Mouse (Mus musculus) mature B cell (primary cell): Measurements from ENCODE around the gene Psen1.

Source experiments
- in situ Hi-C: fragments of 300-500 bp; cut with MboI; formaldehyde crosslinking; loops from 2 replicates; pipeline ENCODE4 v1.14.3; 2019

Gene Psen1

GRCm38 (mm10) chr12:83723037-83723436, 35.1 kb downstream of the Psen1 start:
- in situ Hi-C loops, result no loop called here

DNA sequence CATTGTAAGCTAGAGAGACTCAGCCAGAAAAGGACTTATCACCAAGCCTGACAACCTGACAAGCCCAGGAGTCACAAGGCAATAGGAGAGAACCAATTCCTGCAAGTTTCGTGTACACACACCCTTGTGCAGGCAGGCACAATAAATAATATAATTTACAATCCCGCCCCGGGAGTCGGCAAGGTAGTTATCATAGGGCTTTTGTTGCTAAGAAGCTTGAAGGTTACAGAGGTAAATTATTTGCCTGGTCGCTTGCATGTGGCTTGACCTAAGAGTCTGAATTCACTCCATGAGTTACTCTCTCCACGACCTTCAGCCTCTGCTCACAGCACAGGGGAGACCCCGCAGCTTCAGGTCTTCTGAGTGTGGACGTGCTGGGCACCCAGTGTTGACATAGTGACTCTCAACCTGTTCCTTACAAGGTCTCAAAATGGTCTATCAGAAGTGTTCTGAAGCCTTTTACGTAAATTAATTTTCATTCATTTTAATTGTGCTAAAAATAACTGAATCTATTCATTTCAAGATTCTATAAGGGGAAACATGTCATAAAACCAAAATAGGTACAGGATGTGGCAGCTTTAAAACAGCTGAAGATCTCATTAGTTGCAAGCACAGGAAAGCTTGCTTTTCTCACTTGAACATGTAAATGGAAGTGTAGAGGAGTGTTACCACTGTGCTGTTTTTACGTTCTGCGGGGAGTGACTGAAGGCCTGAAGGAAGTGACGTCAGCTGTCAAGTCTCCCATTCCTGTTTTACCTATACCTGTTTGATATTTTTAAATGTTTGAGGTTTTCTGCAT, 38.8 kb downstream of the Psen1 start:
- in situ Hi-C loops, result no loop called here

DNA sequence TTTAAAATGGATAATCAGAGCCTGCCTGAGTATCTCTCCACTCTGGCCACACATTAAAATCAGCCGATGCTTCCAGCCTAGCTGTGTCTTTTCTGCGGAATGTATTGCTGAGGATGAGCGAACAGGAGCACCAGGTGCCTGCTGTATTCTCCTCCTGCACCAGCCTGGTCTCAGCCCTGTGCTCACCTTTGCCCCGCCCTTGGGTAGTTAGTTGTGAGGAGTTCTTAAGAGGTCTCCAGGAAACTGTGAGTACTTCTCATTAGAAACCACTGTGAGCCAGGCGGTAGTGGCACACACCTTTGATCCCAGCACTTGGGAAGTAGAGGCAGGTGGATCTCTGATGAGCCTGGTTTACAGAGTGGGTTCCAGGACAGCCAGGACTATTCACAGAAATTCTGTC, 44.3 kb downstream of the Psen1 start:
- in situ Hi-C loops, result no loop called here

DNA sequence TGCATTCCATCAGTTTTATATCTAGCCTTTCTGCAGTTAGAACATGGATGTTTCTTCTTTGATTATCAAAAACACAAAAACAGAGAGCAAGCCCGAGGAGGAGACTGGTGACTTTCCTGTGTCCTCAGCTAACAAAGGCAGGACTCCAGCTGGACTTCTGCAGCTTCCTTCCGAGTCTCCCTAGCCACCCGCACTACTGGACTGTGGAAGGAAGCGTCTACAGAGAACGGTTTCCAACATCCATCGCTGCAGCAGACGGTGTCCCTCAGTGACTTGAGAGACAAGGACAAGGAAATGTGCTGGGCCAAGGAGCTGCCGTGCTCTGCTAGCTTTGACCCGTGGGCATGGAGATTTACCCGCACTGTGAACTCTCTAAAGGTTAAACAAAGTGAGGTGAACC, 46.1 kb downstream of the Psen1 start:
- in situ Hi-C loops, result no loop called here

- in situ Hi-C loops, result no loop called here
Observed at GRCm38 (mm10) chr12:83736236-83736635, 48.3 kb downstream of the Psen1 start.

GRCm38 (mm10) chr12:83738651-83739050, 50.7 kb downstream of the Psen1 start:
- in situ Hi-C loops, result no loop called here

DNA sequence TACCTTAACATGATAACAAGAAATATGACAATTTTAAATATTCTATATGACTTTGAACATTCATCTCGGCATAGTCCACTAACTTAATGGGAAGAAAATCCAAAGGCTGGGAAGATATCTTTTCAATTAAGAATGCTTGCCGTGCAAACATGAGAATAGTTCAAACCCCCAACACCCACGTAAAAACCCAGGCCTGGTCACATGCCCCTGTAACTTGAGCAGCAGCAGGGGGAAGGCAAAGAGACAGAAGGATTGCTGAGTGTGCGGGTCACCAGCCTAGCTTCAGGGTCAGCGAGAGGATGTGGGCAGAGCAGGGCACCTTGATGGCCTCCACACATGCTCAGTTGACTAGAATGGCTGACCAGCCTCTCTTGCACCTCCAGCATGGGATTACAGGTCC, 53.8 kb downstream of the Psen1 start:
- in situ Hi-C loops, result no loop called here

DNA sequence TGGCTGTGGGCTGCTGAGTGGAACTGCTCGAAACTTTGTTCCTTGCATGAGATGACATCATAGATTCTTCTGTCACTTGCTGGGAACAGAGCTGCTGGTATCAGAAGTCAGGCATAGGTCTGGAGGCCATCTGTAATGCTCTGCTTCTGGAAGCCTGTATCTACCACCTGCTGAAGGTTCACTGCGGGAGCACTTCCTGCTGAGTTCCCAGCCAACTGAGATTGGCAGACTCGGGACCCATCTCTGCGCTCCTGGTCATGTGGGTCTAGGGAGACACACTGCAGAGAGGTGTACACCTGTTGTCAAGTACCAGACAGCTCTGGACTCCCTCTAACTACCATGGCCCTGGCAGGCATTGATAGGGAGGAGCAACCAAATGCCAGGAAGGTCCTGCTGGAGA, 54.9 kb downstream of the Psen1 start:
- in situ Hi-C loops, result no loop called here

DNA sequence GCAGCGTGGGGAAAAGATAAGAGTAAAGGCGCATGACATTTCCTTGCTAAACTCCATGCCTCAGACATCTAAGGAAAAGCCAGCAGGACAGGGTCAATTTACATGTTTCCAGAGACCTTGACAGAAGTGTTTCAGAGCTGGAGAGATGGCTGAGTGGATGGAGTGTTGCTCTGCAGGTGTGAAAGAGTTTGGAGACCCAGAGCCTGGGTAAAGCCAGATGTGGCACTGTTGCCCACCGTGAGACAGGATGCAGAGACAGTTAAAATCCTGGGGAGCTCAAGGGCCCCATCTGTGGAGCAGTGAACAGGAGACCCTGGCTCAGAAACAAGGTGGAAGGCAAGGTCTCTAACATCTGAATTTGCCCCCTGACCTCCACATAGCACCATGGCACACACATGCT, 55.8 kb downstream of the Psen1 start:
- in situ Hi-C loops, result no loop called here

DNA sequence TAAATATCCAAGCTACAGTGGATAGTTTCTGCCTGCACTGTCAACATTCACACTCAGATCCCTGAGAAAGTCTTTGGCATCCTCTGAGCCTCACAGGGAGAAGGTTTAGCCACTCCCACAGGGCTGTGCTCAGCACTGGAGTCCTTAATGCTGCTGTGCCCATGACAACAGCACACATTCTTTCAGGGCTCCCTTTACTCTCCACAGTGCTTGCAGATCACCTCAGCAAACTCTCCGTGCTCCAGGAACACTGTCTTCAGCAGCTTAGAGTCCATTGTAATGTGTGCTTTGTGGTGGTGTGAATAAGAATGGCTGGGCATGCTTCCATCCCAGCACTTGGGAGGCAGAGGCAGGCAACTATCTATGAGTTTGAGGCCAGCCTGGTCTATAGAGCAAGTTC, 61.2 kb downstream of the Psen1 start:
- in situ Hi-C loops, result no loop called here

GRCm38 (mm10) chr12:83752495-83752894, 64.5 kb downstream of the Psen1 start:
- in situ Hi-C loops, result no loop called here

- in situ Hi-C loops, result no loop called here
Observed at GRCm38 (mm10) chr12:83758735-83759134, 70.8 kb downstream of the Psen1 start.

DNA sequence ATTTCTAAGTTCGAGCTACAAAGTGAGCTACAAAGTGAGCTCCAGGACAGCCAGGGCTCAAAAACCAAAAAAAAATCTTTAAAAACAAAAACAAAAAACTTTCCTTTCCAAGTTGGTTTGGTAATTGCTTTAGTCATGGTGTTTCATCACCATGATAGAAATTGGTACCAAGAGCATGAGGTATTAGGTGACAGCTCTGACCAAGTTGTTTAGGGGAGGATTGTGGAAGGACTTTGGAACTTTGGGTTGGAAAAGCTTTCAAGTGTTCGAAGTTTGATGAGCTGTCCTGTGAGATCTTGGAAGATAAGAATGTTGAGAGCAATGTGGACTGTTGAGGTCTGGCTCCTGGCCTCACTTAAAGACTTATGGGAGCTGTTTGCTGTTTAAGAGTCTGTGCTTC, 72.2 kb downstream of the Psen1 start:
- in situ Hi-C loops, result no loop called here

- in situ Hi-C loops, result no loop called here
Observed at GRCm38 (mm10) chr12:83762706-83763105, 74.8 kb downstream of the Psen1 start.

DNA sequence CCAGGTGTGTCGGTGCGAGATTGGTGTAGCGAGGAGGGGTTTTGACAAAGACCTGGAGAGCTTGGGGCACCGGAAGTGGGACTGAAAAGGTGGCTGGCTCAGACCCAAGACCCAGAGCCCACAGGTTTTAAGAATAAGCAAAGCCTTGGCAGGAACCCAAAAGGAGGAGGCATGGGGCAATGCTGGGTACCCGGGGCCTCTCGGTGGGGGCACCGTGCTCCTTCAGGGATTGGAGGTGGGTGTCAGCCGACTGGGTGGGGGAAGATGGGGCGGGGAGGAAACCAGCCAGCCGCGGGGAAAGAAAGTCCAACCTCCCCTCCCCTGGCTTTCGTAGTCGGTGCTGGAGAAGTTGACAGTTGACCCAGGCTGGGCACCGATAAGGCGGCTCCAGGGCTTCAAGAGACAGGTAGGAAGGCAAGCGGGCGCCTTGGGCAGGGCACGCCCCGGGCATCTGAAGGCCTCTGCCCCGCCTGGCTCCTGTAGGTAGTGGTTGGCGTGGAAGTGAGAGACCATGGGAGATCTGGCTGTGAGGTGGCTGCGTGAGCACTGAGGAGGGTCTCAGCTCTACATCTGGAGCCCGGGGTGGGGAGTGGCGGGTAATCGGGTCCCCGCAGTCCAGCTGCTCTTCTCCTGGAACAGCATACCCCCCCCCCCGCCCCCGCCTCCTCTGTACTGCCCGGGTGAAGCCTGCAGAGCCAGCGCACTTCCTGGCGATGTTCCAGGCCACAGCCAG, 75.5 kb downstream of the Psen1 start, which contains the start of gene Papln:
Gene Papln (plus strand): TSS at position 324 of the 733 bp plus-strand sequence.
- in situ Hi-C loops, result no loop called here

- in situ Hi-C loops, result no loop called here
Observed at GRCm38 (mm10) chr12:83764044-83764365, 76.1 kb downstream of the Psen1 start.

- in situ Hi-C loops, result no loop called here
Observed at GRCm38 (mm10) chr12:83764519-83764918, 76.6 kb downstream of the Psen1 start.

DNA sequence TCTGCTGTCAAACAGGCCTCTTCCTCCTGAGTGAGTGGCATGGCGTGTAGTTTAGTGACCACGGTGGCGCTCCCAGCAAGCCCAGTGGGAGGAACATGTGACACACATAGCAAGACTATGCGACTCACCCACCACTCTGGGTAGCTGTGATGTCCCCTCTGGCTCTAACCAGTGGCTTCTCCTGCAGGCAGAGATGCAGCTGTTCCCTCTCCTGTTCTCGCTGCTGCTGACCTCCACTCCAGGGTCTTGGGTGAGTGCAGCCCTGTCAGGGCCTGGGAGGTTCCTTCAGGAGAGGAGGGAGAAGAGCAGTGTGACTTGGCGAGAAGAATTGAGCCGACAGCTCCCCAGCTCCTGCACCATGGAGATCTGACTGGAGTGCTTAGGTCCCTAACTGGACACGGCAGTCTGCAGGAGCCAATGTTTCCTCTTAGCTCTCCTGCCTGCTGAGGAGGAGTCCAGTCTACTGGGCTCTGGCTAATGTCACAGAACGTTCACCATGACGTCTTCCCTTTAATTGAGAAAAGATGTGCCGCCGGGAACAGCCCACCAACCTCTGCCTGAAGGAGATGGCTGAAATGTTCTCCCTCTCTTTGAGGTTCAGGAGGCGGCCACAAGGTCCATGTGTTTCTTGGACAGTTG, 78.1 kb downstream of the Psen1 start:
- in situ Hi-C loops, result no loop called here

- in situ Hi-C loops, result no loop called here
Observed at GRCm38 (mm10) chr12:83767833-83768232, 79.9 kb downstream of the Psen1 start.

GRCm38 (mm10) chr12:83768235-83768899, 80.4 kb downstream of the Psen1 start:
- in situ Hi-C loops, result no loop called here

- in situ Hi-C loops, result no loop called here
Observed at GRCm38 (mm10) chr12:83770418-83771256, 82.7 kb downstream of the Psen1 start.
